Mouse (Mus musculus): Measurements from ENCODE around the gene Ranbp17.
A peak's percentile ranks its signal among the peaks of the same experiment; 100 is the strongest.

The Ranbp17 gene

DNA sequence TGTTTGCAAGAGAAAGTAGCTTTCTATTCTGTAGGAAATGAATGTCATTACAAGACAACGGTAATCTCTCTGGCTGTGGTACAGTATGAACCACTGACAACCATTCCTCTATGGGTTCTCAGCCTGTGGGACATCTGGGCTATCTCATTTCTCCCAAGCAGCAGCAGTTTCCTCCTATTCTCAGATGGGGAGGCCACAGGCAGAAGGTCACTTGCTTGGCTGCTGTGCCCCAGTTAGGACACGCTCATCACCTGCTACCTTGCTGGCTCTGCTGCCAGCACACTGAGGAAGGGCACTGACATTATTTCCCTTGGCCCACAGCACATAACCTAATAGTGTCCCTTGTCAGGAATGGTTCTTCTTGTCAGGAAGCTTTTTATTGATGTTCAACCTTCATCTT, 285.4 kb downstream of the Ranbp17 start:
- no peak for DNase-seq

DNA sequence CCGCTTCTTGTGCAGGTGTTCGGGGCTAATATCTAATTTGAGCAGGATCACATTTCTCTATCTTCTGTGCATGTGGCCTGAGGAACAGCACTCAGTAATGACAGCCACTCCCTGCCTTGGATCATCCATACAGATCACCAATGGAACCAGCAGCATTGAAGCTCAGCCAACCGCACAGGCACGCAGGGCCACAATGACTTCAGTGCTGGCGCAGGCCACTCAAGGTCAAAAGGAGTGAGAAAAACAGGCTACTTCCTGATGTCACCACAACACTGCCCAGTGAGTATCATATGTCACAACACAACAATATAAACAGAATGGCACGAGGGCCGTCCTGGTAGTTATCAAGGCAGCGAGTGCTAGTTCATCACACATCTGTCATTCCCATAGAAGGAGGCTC, 287.0 kb downstream of the Ranbp17 start:
- DNase-seq, result no peak

DNA sequence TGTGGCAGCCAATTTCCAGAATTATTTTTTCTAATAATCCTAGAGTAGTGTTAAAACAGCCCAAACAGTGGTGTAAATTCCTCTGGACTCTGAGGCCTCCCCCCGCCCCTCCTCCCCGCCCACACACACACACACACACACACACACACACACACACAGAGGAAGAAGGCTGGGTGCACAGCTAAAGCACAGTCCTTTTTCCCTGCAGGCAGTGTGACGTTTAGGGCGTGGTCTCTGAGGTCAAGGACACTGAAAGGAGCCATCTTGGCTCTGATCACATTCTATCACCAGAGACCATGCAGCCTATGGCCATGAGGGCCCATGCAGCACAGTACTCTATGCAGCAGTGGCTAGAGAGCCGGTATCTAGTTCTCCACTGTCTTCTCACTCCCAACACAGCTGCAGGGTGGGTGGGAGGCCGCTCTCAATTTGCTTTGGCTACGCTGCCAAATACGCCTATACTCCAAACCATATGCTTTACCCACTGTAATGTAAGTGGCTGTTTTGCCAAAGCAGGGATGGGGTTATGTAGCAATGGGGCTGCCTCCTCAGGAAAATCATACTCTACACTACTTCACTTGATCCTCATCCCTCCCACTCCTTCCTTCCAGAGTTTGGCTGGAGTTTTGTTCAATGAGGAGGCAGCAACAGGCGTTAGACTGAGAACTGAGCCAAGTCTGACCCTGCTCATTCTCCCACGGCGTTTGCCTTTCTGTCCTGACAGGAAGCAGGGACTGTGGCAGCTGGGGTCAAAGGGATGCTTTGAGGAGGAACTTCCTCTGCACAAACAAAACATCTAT, 291.8 kb downstream of the Ranbp17 start:
- DNase-seq, result peak in 1 of 2 experiments; percentile 37

DNA sequence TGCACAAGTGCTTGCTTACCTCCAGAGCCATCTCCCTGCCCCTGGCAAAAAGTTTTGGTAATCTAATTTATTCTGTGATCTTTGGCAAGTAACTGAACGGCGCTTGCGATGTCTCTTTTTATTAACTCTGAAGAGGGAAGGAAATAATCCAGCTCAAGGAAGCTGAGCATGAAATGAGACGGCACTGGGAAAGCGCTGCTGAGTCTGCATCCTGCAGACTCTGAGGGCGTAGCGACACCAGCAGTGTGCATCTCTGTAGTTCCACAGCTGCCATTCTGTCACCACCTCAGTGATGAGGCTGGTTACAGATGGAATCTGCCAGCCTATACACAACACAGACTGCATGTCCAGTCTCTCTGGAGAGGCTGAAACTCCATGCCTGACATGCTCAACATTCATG, 292.8 kb downstream of the Ranbp17 start:
- DNase-seq, result no peak

DNA sequence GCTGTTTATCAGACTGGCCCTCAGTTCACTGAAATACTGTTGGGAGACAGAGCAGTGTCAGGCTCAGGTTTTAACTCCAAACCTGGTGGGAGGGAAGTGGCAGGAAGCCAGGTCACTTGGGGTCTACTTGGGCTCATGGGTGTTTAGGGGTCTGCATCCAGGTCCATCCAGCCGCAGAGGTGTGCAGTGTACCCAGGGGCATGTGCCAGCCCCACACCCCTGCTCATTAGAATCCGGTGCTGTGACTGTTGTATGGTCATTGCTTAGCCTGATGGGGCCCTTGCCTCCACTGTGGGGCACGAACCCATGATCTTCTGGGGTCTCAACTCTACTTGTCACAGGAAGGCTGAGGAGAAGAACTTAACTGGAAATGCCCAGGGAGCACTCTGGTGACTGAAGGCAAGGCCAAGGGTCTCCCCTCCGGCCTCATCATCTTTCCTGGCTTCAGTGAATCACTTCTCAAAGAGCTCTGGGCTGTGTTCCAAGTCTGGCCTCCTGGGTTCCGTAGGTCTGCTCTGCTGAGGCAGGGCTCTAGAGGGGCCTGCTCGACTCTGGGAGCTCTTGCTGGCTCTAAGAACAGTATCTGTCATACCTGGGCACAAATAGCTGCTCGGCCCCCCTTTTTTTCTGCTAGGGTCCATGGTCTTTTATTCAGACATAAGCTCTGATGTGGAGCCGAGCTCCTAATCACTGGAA, 296.0 kb downstream of the Ranbp17 start:
- no peak for DNase-seq

DNA sequence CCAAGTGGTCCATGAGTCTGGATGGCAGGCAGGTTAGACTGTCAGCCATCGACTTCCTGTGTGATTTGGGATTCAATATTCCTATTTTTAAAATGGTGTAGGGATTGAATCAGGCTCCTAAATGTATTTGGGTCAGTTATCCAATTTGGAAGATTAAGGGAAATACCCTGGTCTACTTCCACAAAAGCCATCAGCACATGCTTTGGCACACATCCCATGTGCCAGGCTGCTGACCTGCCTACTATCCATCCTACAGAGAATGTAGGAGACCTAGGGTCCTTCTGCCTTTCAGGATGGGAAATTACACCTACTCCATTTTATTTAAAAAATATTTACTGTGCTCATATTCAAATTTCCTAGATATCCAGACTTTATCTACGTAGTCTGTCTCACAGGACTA, 306.1 kb downstream of the Ranbp17 start:
- DNase-seq, result no peak

DNA sequence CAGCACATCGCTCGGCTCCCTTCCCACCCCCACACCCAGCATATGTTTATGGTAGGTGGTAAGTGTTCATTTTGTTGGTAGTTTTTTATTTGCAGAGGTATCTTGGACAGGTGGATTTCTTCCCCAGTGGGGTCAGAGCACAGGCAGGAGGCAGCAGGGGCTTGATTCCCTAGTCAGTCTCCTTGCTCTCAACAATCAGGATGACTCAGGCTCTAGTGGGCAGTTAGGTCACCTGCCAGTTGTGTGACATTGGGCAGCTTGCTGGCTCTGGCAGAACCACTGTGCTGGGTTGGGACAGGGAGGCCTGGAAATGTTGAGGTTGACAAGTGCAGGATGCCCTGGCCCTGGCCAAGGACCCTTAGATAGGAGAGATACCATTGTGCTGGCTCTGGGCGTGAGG, 308.6 kb downstream of the Ranbp17 start:
- no peak for DNase-seq

DNA sequence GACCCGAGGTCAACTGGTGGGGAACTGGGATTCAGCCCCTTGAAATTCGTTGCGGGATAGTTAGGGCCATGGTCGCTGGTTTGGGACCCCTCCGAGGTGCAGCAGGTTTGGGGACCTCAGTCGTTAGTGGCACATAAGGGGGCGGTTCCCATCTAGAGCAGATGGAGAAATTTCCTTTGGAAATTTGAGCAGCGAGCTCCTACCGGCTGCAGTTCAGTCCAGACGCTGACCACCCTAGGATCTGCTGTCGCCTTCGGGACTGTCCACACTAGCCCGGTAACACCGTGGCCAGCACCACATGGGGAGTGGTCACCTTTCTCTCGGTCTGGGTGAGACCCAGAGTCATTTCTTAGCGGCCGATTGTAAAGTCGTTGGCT, 309.2 kb downstream of the Ranbp17 start:
- DNase-seq, result no peak

DNA sequence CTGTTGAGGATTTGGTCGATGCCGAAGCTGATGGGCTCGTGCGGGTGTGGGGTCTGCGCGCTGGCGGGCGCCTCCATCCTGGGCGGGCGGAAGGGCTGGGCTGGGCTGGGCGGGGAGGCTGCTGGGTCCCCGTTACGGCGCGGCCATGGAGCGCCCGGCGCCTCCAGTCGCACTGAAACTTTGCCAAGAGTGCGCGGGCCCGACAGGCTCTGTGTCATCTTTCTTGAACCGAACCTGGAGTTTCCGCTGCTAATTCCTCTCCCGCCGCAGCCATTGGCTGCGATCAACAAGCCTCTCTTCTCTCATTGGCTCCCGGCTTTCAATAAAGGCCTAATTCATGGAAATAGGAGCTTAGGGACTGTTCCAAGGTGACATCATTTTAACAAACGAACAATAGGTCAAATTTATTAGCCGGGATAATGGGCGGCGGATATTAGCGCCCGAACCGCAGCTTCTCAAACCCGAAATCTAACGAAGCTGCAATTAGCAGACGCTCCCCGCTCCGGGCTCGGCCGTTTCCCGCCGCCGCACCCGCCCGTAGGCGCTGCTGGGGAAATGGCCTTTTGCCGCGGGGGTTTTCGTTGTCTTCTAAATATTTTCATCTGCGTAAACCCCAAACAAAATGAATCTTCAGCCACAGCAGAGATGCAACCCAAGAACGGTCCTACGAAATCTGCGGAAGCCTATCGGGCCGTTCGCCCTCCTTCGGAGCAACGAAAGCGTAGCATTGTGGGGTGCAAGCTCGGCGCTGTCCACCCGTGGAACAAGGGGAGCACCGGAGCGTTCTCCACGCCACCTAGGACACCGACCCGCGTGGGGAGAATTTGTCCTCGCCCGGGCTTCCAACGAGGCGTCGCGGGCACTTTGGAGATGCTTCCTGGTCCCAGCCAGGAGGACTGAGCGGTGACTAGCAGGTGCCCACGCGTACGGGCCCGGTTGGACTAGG, 309.9 kb downstream of the Ranbp17 start, which contains the start of gene Tlx3:
TSS of gene Tlx3 (minus strand) at position 207 of the 946 bp plus-strand sequence.
- peak; percentile 42 to 47 for DNase-seq

DNA sequence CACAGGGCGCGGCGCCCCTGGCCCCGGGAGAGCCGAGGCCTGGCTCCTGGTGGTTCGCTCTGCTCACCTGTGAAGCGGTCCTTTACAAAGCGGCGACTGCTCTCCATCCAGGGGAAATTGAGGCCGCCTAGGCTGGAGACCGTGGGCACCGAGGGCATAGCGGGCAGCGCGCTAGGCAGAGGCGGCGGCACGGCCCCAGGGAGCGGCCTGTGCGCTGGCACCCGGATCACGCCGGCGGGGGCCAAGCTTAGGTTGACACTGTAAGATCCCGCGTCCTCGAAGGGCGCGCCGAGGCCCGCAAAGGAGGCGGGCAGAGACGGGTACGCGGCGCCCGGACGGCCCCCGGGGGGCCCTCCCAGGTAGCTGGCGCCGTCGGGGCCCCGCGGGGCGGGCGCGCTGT, 310.6 kb downstream of the Ranbp17 start:
- no peak for DNase-seq

DNA sequence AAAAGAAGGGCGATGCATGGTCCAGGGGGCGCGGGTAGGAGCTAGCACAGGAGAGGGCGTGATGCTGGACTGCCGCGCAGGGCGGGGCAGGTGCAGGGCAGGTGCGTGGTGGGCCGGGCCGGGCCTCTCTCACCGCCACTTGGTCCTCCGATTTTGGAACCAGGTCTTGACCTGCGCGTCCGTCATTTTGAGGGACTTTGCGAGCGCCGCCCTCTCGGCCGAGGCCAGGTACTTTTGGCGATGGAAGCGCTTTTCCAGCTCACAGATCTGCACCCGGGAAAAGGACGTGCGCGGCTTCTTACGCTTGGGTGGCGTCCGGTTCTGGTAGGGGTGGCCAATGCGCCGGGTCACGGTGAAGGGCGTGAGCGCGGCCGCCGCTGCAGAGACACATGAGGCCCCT, 311.2 kb downstream of the Ranbp17 start:
- no peak for DNase-seq

DNA sequence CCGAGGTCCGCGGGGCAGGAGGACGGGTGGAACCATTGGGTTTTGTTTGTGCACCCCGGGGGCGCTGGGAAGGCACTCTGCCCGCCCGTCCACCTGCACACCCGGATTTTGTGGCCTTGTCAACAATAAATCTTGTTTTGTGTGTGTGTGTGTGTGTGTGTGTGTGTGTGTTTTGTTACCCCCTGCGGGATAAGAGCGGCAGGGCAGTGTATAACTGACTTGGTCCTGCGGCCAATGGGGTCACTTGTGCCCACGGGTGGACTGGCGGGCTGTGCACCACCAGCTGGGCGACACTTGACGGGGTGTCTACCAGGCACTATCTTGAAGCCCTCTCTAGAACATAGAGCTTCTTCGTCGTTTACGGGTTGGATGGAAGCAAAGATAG, 311.9 kb downstream of the Ranbp17 start:
- DNase-seq, result no peak

DNA sequence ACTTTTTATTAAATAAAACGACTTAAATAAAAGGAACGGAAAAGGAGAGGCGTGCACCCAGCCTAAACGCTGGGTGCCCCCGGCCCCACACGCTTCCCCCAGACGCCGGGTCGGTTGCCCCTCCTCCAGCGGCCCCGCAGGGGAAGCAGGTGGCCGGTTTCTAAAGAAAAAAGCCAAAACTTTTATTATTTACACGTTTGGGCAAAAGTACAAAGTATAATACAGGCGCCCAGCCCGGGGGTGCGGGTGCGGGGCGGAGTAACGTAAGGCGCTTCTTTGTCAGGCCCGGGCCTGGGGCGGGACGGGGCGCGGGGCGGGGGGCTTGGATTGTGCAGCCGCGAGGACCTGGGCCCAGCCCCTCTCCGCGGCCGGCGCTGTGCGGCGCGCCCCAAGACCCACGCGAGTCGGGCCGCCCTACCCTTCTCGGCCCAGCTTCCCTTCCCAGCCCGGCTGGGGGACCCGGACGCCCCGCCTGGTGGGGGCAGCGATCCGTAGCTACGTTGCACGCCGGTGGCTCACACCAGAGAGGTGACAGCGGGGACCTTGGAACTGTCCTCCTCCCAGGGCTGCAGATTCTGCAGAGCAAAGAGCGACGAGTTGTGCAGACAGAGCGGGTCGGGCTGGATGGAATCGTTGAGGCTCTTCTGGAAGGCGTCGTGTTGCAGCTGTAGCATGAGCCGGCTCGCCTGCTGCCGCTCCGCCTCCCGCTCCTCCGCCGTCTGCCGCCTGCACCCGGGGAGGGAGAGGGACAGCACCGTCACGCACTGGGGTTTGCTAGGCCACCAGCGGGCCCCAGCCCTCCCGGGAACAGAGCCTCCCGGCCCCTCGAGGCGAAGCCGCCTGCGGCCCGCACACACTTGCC, 312.6 kb downstream of the Ranbp17 start:
- DNase-seq, result peak; percentile 39 to 59

DNA sequence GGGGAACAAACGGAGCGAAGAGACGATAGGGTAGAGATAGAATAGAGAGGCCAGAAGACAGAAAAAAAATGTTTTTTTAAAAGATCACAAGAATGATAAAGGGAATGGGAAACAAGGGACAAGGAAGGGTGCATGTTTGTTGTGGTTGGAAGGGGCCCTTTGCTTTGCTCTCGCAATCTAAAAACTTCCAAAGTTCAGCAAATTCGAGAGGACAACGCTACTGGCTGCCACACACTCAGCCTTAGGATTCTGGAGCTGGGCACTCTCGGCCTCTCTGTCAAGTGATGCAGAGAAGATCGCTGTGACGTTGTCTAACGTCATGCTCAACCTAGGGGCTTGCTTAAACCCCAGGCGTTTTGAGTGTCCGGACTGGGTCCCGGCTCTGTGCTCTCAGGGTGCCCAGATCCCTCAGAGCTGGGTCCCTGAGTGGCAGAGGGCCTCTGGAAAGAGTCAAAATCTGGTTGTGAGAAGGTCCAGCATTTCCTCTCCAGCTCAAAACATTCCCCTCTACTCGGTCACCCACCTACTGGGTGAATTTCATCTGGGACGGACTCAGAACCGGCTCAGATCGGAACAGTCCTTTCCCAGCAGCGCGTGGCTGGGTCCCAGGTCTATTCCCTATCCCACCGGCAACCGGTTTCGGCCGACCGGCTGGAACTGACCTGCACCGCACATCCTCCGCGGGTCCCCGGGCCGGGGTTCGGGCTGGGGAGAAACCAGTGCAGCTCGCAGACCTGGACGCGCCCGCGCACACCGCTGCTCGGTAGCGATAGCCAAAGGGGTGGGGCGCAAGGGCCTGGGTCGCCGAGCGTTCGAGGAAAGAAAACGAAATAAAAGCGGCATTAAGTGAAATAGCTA, 313.4 kb downstream of the Ranbp17 start:
- no peak for DNase-seq

DNA sequence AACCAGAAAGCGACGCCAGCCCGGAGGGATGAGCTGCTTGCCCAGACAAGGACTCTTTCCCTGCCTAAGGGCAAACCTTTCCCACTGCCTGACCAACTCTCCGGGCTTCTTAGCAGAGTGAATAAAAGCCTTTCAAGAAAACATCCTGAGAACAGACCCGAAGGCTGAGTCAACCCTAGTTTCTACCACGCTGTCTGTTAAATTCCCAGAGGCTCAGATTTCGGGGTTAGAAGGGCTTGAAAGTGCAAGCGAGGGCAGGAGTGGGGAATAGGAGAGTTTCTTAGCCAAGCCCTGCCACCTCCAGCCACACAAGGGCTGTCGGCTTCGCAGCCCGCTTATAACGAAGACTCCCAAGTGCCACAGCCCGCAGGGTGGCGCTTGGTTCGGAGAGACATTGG, 314.4 kb downstream of the Ranbp17 start:
- DNase-seq, result no peak

DNA sequence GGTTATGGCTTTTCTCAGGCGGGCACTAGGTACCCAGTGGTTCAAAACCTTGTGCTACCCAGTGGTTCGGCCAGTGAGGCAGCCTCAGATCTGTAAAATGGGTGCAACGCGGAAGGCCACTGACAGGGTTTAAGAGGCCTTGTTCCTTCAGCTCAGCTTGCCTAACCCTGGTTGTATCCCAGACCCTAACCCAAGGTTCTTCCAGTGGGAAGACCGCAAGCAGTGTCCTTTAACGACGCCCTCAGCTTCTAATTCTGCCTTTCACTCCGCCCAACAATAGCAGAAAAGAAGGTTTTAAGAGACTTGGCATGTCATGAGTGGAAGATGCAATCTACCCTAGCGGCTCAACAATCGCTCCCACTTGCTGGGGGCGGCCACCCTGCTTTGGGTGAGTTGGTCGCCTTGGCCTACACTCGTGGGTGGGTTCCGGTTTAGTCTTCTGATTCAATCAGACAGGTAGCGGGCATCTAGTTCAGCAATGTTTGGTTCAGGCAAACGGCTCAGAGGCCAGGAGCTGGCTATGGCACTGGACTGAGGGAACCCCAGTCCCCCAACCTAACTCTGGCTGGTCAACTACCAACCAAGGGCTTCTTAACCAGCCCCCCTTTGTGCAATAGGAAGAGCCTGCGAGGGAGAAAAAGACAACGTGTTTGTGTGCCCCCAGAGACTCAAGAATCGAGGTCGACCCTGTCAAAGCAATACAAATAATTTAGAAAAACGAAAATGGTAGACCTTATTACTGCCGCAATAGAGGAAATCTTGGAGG, 315.0 kb downstream of the Ranbp17 start:
- no peak for DNase-seq

DNA sequence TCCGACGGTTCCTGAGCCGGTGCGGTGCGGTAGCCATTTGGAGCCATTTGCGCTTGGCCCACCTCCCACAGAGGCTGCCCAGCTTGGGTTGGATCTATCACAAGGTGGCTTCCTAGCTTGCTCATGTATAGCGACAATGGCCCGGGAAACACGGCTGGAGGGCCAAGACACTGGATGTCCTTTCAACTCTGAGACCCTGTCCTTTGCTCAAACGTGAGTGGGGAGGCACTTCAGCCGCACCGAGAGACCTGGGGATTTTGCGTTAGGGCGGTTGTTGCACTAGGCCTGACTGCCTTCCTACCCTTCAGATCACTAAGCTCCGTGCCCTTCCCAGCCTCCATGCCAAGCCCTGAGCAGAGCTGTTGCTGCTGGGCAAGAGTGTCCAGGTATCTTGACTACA, 315.9 kb downstream of the Ranbp17 start:
- no peak for DNase-seq

DNA sequence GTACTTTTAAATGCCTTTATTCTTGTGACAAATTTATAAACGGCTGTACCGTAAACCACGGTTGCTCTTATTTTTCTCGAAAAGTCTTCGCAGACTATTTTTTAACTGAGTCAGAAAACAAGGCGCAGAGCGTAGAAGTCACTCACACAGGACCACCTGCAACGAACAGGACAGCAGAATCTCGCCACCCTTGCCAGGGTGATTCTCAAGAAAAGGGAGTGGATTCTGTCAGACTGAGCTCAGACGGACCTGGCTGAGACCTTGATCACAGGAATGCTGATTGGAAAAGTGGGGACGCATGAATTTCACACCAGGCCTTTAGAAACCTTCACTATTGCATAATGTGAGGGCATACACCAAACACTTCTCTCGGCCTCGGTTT, 316.4 kb downstream of the Ranbp17 start:
- DNase-seq, result no peak

DNA sequence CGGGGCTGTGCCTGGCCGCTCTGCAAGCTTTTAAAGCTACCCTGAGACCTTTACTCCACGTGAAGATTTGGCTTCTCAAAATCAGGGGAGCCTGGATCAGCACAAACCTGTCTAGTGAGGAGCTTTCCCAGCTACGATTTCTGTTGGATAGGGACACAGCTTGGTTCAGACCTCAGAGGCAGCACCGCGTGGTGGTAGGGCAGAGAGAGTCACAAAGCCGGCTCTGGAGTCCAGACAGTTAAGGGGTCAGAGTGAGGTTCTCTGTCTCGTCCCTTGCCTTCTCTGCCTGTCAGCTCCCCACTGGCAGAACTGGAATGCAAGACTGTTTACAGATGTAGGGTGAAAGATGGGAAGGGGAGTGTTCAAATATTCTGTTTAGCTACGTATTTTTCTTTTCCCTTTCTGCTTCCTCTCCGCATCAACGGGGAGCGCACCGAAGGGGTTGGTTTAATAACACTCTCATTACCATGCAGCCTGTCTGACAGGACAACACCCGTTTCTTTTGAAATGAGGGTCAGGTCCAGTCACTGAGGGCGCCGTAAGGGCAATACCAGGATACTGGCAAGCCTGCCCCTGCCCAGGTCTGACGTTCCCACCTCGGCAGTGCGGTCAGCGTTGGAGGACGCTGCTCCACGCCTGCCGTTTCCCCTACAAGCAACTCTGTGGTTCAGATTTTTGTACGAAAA, 317.0 kb downstream of the Ranbp17 start:
- DNase-seq, result no peak

Data from lung, postnatal 4 days (tissue).